Mouse (Mus musculus) liver, embryonic 14.5 days (tissue): Measurements from ENCODE around the gene Lrrc8d. TPM values are rescaled to one million over a fixed set of nuclear protein-coding genes. Genes with fewer than 3 reads are reported as not detected.

ENCODE experiments used
- ATAC-seq: fragments of 200-750 bp; cut with Nextera tagmentation; 2 replicates; pipeline ENCODE4 v1.8.0; 2017; ENCODE audit warnings: moderate number of reproducible peaks, mild to moderate bottlenecking, moderate library complexity; ENCODE audit not compliant: insufficient read depth
- DNase-seq, 3 experiments: peaks; one replicate each; pipeline ENCODE4 v3.0.0-alpha.2; 2012 to 2013; ENCODE audit warnings: low read depth in 3 of 3, low spot score in 3 of 3
- H3K27ac ChIP-seq: fragments of 300-500 bp; sonication (generic); 2 replicates; pipeline ENCODE4 v1.5.1; 2014; ENCODE audit warnings: moderate library complexity, mild to moderate bottlenecking, control low read depth, inconsistent platforms
- H3K27me3 ChIP-seq: fragments of 300-500 bp; sonication (generic); 2 replicates; pipeline ENCODE4 v1.6.1; 2014; ENCODE audit warnings: mild to moderate bottlenecking, low read length, moderate library complexity; ENCODE audit not compliant: control insufficient read depth, insufficient read depth
- H3K36me3 ChIP-seq: fragments of 300-500 bp; sonication (generic); replicated peaks from 2 replicates; pipeline ENCODE4 v1.6.1; 2014; ENCODE audit warnings: low read depth; ENCODE audit not compliant: control insufficient read depth, insufficient read depth
- H3K4me1 ChIP-seq, 2 experiments: fragments of 200-500 bp in 1 of 2; fragments of 300-500 bp in 1 of 2; sonication (generic) in 1 of 2; replicated peaks; 2 replicates each; pipeline ENCODE4 v1.6.1; 2012 to 2014; ENCODE audit warnings: antibody characterized with exemption in 1 of 2, inconsistent platforms in 1 of 2, low read length in 1 of 2; ENCODE audit not compliant: control insufficient read depth in 2 of 2, insufficient read depth in 2 of 2
- H3K4me2 ChIP-seq: fragments of 300-500 bp; sonication (generic); 2 replicates; pipeline ENCODE4 v1.6.1; 2014; ENCODE audit warnings: low read depth, mild to moderate bottlenecking, control low read depth, moderate library complexity
- H3K4me3 ChIP-seq, 2 experiments: fragments of 200-500 bp in 1 of 2; fragments of 300-500 bp in 1 of 2; sonication (generic) in 1 of 2; 2 replicates each; pipeline ENCODE4 v1.5.1; 2012 to 2014; ENCODE audit warnings: low read depth in 2 of 2, low read length in 2 of 2, mild to moderate bottlenecking in 2 of 2, control low read depth in 1 of 2, inconsistent platforms in 1 of 2, moderate library complexity in 1 of 2; ENCODE audit not compliant: insufficient read depth in 1 of 2
- H3K9ac ChIP-seq: fragments of 300-500 bp; sonication (generic); replicated peaks from 2 replicates; pipeline ENCODE4 v1.6.1; 2014; ENCODE audit warnings: mild to moderate bottlenecking, control low read depth, moderate library complexity
- H3K9me3 ChIP-seq: fragments of 300-500 bp; sonication (generic); 2 replicates; pipeline ENCODE4 v1.6.1; 2016; ENCODE audit warnings: low read length, mixed read lengths; ENCODE audit not compliant: control insufficient read depth
- CTCF ChIP-seq: IDR thresholded peaks from 2 replicates; pipeline ENCODE4 v1.5.1; 2016; ENCODE audit warnings: antibody characterized with exemption, low read depth, control low read depth
- EP300 ChIP-seq: IDR thresholded peaks from 2 replicates; pipeline ENCODE4 v1.6.1; 2016; ENCODE audit warnings: antibody characterized with exemption, low read depth
- WGBS: fragments of 180-500 bp; shearing (Covaris S2); extraction: QIAGEN DNeasy Blood & Tissue Kit; methylation state at CpG from one replicate; pipeline ENCODE4 v1.1.7; 2014; ENCODE audit not compliant: insufficient replicate concordance; 5-methylcytosine and 5-hydroxymethylcytosine counted together
- polyA plus RNA-seq, 2 experiments: library from polyadenylated mRNA; depleted of rRNA in 1 of 2; stranded (reverse) in 1 of 2; unstranded in 1 of 2; fragments of >200 nt; fragmentation: Nextera tagmentation in 1 of 2; extraction: Ambion mirVana in 1 of 2; gene quantifications; 2 replicates each; pipeline versions ENCODE4 v1.2.1 to v1.2.3; 2012 to 2014

Lrrc8d gene
- polyA plus RNA-seq, 2 experiments = 3.3 to 7.8 TPM

GRCm38 (mm10) chr5:105818411-105818810, 118.6 kb downstream of the Lrrc8d start:
- Histone ChIP-seq H3K9me3 (no peaks in the 10 kb centered on the region), H3K9ac (no peak overlapping the region), H3K4me3 (no peak overlapping the region), H3K27ac (no peak overlapping the region), H3K4me1 (peaks cover 0 to 5% of the 10 kb centered on the region in 2 experiments; a peak in 2 of 4 replicates), H3K4me2 (no peak overlapping the region), H3K36me3 (no peaks in the 10 kb centered on the region; the same call in 1 of the 2 replicates), H3K27me3 (no peaks in the 10 kb centered on the region)
- no peak for ATAC-seq
- DNase-seq = no peak
- TF ChIP-seq CTCF (no peak), EP300 (no peak)
- WGBS = 77% methylated on average over 5 of the region's 5 CpGs

- Histone ChIP-seq H3K9ac (no peak overlapping the region), H3K4me1 (peaks cover 10 to 23% of the 10 kb centered on the region in 2 experiments), H3K4me2 (no peak overlapping the region), H3K27ac (no peak overlapping the region), H3K4me3 (no peak overlapping the region), H3K9me3 (no peaks in the 10 kb centered on the region), H3K27me3 (no peaks in the 10 kb centered on the region), H3K36me3 (no peaks in the 10 kb centered on the region)
- DNase-seq (no peak), ATAC-seq (no peak)
- 75% methylated on average over 6 of the region's 6 CpGs for WGBS
- TF ChIP-seq EP300 = no peak
- no peak for TF ChIP-seq CTCF
Measured at GRCm38 (mm10) chr5:105821390-105821789, 121.6 kb downstream of the Lrrc8d start.

DNA sequence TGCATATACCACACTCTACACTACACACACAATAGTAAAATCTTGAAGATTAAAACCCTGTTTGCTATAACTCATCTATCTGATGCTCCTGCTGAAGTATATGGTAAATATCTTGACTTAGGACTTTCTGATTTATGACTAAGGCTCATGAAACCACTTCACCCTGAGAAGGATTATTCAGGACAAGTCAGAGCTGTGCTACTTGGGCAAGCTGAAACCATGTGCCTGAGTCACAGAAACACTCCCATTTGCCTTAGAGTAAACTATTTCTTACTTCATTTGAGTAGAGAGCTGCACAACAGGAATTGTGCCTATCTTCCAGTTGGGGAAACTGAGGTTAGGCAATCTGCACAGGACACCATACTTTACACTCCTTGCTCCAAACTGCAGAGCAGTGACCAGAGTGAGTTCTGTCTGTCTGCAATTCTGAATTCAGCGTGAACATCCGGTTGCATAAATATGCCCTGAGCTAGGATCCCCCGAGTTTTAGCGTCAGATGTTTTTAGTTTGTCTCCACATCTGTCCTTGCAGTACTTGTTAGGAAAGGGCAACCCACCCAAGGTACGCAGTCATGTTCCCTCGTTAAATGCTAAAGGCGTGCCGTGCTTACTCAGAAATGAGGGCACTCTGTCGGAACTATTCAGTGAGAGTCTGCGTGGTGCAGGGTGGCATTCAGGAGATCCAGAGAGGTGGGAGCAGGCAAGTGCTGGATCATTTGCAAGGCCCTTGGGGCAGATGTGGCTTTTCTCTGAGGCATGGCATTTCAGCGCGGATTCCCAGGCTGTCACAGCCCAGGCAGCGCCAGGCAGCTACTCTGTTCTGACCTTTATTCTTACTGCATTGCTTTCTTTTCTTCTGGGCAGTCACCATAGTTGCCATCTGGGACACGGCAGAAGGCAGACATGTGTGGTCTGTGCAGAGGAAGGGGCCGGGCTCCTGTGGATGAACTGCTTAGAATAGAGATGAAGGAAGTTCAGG, 123.0 kb downstream of the Lrrc8d start:
- no peak for TF ChIP-seq EP300
- no peak for TF ChIP-seq CTCF
- Histone ChIP-seq H3K27ac (no peak overlapping the region), H3K9ac (no peak overlapping the region), H3K4me3 (no peak overlapping the region), H3K4me2 (no peak overlapping the region), H3K9me3 (no peaks in the 10 kb centered on the region), H3K27me3 (no peaks in the 10 kb centered on the region), H3K36me3 (no peaks in the 10 kb centered on the region), H3K4me1 (peaks cover 10 to 24% of the 10 kb centered on the region in 2 experiments)
- no peak for ATAC-seq
- DNase-seq = no peak
- 61% methylated on average over 15 of the region's 15 CpGs for WGBS

GRCm38 (mm10) chr5:105824282-105824681, 124.5 kb downstream of the Lrrc8d start:
- H3K27ac ChIP-seq = no peak overlapping the region
- ATAC-seq = no peak
- H3K4me1 ChIP-seq = peaks cover 10 to 26% of the 10 kb centered on the region in 2 experiments
- H3K4me3 ChIP-seq = no peak overlapping the region
- 67% methylated on average over 7 of the region's 7 CpGs for WGBS
- H3K27me3 ChIP-seq = no peaks in the 10 kb centered on the region
- H3K36me3 ChIP-seq = no peaks in the 10 kb centered on the region
- DNase-seq = no peak
- TF ChIP-seq EP300 (no peak), CTCF (no peak)
- no peaks in the 10 kb centered on the region for H3K9me3 ChIP-seq
- H3K4me2 ChIP-seq = no peak overlapping the region
- H3K9ac ChIP-seq = no peak overlapping the region

- Histone ChIP-seq H3K4me2 (peak overlapping the region; percentile 18; the same call in 1 of the 2 replicates), H3K4me1 (peaks cover 10 to 27% of the 10 kb centered on the region in 2 experiments), H3K4me3 (no peak overlapping the region), H3K36me3 (no peaks in the 10 kb centered on the region), H3K9me3 (no peaks in the 10 kb centered on the region), H3K27ac (no peak overlapping the region), H3K9ac (no peak overlapping the region; the same call in 1 of the 2 replicates), H3K27me3 (no peaks in the 10 kb centered on the region)
- TF ChIP-seq EP300 (peak; percentile 68), CTCF (no peak)
- DNase-seq = peak in 1 of 3 experiments; percentile 17
- ATAC-seq = peak; percentile 78
- WGBS = 22% methylated on average over 4 of the region's 4 CpGs
Measured at GRCm38 (mm10) chr5:105824827-105825226, 125.1 kb downstream of the Lrrc8d start.
